Mouse (Mus musculus) forebrain, embryonic 14.5 days (tissue): ENCODE data around the gene Smap1. TPM values are rescaled to one million over a fixed set of nuclear protein-coding genes. Genes with fewer than 3 reads are reported as not detected.

Source experiments
- ATAC-seq: fragments of 200-750 bp; cut with Nextera tagmentation; 2 replicates; pipeline ENCODE4 v1.8.0; 2017; ENCODE audit warnings: mild to moderate bottlenecking, moderate library complexity
- DNase-seq: peaks from one replicate; pipeline ENCODE4 v3.0.0-alpha.2; 2015; ENCODE audit warnings: low spot score
- H3K27ac ChIP-seq: fragments of 300-500 bp; sonication (generic); 2 replicates; pipeline ENCODE4 v1.5.1; 2014; ENCODE audit warnings: low read depth, mild to moderate bottlenecking, control low read depth, low read length, moderate library complexity
- H3K27me3 ChIP-seq: fragments of 300-500 bp; sonication (generic); replicated peaks from 2 replicates; pipeline ENCODE4 v1.6.1; 2014; ENCODE audit warnings: low read length, control low read depth, mixed read lengths; ENCODE audit not compliant: control insufficient read depth, insufficient read depth
- H3K36me3 ChIP-seq: fragments of 300-500 bp; sonication (generic); 2 replicates; pipeline ENCODE4 v1.6.1; 2014; ENCODE audit warnings: low read length, control low read depth; ENCODE audit not compliant: control insufficient read depth, insufficient read depth
- H3K4me1 ChIP-seq: fragments of 300-500 bp; sonication (generic); 2 replicates; pipeline ENCODE4 v1.6.1; 2014; ENCODE audit warnings: antibody characterized with exemption, low read length, control low read depth; ENCODE audit not compliant: control insufficient read depth, insufficient read depth
- H3K4me2 ChIP-seq: fragments of 300-500 bp; sonication (generic); 2 replicates; pipeline ENCODE4 v1.6.1; 2014; ENCODE audit warnings: mild to moderate bottlenecking, control low read depth, low read length
- H3K4me3 ChIP-seq: fragments of 300-500 bp; sonication (generic); 2 replicates; pipeline ENCODE4 v1.5.1; 2014; ENCODE audit warnings: low read depth, low read length, control low read depth
- H3K9ac ChIP-seq: fragments of 300-500 bp; sonication (generic); 2 replicates; pipeline ENCODE4 v1.6.1; 2014; ENCODE audit warnings: mild to moderate bottlenecking, low read length, control low read depth, moderate library complexity
- H3K9me3 ChIP-seq: fragments of 300-500 bp; sonication (generic); replicated peaks from 2 replicates; pipeline ENCODE4 v1.6.1; 2016; ENCODE audit warnings: low read length, control low read depth, mixed read lengths; ENCODE audit not compliant: control insufficient read depth
- WGBS: fragments of 180-500 bp; shearing (Covaris S2); extraction: QIAGEN DNeasy Blood & Tissue Kit; methylation state at CpG from one replicate; pipeline ENCODE4 v1.1.7; 2014; 5-methylcytosine and 5-hydroxymethylcytosine counted together
- polyA plus RNA-seq: library from polyadenylated mRNA; unstranded; fragments of >200 nt; fragmentation: Nextera tagmentation; extraction: Ambion mirVana; gene quantifications from 2 replicates; pipeline ENCODE4 v1.2.1, GENCODE M21; 2014

Smap1 gene
- polyA plus RNA-seq, 1 experiment from 2014 or later = 46.1 TPM

GRCm38 (mm10) chr1:23865566-23865965 is 56.6 kb downstream of the Smap1 start:
- H3K9me3 ChIP-seq = no peaks in the 10 kb centered on the region
- no peak overlapping the region for H3K9ac ChIP-seq
- no peak overlapping the region for H3K4me2 ChIP-seq
- ATAC-seq = no peak
- H3K27me3 ChIP-seq = no peaks in the 10 kb centered on the region
- H3K4me1 ChIP-seq = no peaks in the 10 kb centered on the region
- H3K27ac ChIP-seq = no peak overlapping the region
- no peak overlapping the region for H3K4me3 ChIP-seq
- 95% methylated on average over 7 of the region's 7 CpGs for WGBS
- H3K36me3 ChIP-seq = no peaks in the 10 kb centered on the region
- DNase-seq = no peak

DNA sequence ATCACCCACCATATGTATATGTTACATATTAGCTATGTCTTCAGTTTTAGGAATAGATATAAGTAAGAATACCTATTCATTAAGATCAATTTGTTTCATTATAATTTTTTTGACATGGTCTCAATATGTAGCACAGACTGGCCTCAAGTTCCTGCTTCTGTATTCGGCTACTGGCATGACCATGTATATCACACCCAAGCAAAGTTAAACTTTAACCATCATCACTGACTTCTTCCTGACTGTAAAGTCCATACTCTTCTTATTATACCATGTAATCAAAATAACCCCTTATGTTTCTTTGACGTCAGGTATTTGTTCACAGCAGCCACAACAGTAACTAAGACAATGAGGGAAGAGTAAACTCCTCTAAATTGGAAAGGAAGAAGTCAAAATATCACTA is 61.2 kb downstream of the Smap1 start:
- 94% methylated on average over 2 of the region's 2 CpGs for whole genome bisulfite sequencing

DNA sequence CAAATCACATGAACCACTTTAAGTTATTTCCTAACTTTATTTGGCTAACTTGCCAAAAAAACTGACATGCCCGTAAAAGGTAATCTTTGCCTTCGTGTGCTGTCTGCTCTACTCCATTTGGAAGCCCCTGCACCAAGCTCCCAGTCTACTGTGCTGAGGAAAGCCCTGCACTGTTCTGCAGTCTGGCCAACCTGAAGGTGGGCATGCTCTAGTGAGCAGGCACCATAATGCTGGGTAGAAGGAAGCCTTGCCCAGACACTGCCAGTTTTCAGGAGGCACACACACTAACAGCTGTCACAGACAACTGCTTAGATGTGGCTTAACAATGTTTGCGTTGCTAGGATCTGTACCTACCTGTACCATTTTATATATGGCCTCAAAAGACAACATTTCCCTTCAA is 66.5 kb downstream of the Smap1 start:
- Histone ChIP-seq H3K27ac (no peak overlapping the region), H3K9ac (no peak overlapping the region), H3K4me2 (no peak overlapping the region), H3K4me3 (no peak overlapping the region), H3K4me1 (no peaks in the 10 kb centered on the region), H3K27me3 (no peaks in the 10 kb centered on the region), H3K36me3 (peaks cover 33% of the 10 kb centered on the region), H3K9me3 (no peaks in the 10 kb centered on the region)
- 90% methylated on average over 3 of the region's 3 CpGs for WGBS
- ATAC-seq = no peak
- DNase-seq = no peak

More for the DNA sequence above, 61.2 kb downstream of the Smap1 start:
- DNase-seq (no peak), ATAC-seq (no peak)
- Histone ChIP-seq H3K9me3 (no peaks in the 10 kb centered on the region), H3K4me1 (no peaks in the 10 kb centered on the region), H3K27ac (no peak overlapping the region), H3K4me2 (no peak overlapping the region), H3K36me3 (peaks cover 22% of the 10 kb centered on the region), H3K4me3 (no peak overlapping the region), H3K9ac (no peak overlapping the region), H3K27me3 (no peaks in the 10 kb centered on the region)

DNA sequence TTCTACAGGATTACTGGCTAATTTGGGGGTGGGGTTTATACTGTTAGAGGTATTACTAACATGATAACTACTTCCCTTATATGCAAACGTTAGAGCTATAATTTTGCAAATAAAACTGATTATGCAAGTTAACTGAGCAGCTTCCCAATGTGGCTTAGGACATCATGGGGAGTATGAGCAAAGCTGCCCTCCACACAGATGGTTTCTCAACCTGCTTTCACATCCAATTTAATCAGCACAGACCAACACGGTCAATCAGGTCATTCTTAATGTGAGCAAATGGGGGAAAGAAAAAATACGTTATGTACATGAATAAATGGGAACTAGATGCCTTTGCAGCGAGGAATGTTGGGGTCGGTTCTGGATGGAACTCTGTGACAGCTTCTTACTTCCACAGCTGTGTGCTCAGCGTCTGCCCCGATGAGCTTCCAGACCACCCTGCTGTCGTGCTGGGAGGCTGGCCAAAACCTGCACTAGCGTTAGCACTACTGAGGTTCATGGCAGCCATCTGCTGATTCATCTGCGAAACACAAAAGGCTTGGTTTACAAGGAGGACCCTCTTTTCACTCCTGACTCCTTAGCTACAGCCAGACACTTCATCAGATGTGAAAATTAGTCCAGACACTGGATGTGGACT is 76.0 kb downstream of the Smap1 start:
- WGBS = 48% methylated on average over 10 of the region's 10 CpGs
- ATAC-seq (peak; percentile 87), DNase-seq (peak; percentile 82)
- Histone ChIP-seq H3K36me3 (peaks cover 45% of the 10 kb centered on the region), H3K9ac (no peak overlapping the region), H3K9me3 (no peaks in the 10 kb centered on the region), H3K27me3 (no peaks in the 10 kb centered on the region), H3K27ac (peak overlapping the region; percentile 27; the same call in 1 of the 2 replicates), H3K4me2 (no peak overlapping the region), H3K4me3 (no peak overlapping the region), H3K4me1 (peaks cover 3% of the 10 kb centered on the region; the same call in 1 of the 2 replicates)

DNA sequence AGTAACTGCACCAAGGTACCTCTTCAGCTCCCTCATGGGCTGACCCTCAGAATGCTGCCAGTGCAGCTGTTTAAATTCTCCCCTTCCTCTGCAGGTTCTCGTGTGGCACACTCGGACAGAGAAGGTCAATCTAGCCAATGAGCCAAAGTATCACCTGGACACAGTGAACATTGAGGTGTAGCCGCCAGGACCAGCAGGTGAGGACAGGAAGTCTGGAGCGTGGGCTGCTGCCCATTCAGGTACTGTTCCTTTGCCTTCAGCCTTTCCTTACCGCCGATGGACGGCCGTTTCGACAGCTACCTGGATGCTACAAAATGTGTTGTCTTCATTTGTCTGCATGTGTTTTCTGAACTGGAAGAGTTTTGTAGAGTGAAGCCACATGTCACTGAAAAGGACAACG is 77.1 kb downstream of the Smap1 start:
- ATAC-seq (no peak), DNase-seq (no peak)
- Histone ChIP-seq H3K9me3 (no peaks in the 10 kb centered on the region), H3K4me3 (no peak overlapping the region), H3K27ac (no peak overlapping the region), H3K36me3 (peaks cover 42% of the 10 kb centered on the region), H3K9ac (no peak overlapping the region), H3K4me2 (no peak overlapping the region), H3K4me1 (peaks cover 3% of the 10 kb centered on the region; the same call in 1 of the 2 replicates), H3K27me3 (no peaks in the 10 kb centered on the region)
- WGBS = 90% methylated on average over 10 of the region's 10 CpGs

- Histone ChIP-seq H3K27ac (no peak overlapping the region), H3K4me3 (no peak overlapping the region), H3K4me1 (peaks cover 3% of the 10 kb centered on the region; the same call in 1 of the 2 replicates), H3K9ac (no peak overlapping the region), H3K9me3 (no peaks in the 10 kb centered on the region), H3K36me3 (peaks cover 38% of the 10 kb centered on the region), H3K27me3 (no peaks in the 10 kb centered on the region), H3K4me2 (no peak overlapping the region)
- no peak for DNase-seq
- ATAC-seq = no peak
- 90% methylated on average over 7 of the region's 7 CpGs for WGBS
These were observed 78.3 kb downstream of the Smap1 start for GRCm38 (mm10) chr1:23843790-23844189.

- Histone ChIP-seq H3K27me3 (no peaks in the 10 kb centered on the region), H3K36me3 (peaks cover 28% of the 10 kb centered on the region), H3K4me3 (no peak overlapping the region), H3K9me3 (no peaks in the 10 kb centered on the region), H3K9ac (no peak overlapping the region), H3K4me2 (no peak overlapping the region), H3K27ac (no peak overlapping the region), H3K4me1 (peaks cover 3% of the 10 kb centered on the region; the same call in 1 of the 2 replicates)
- 81% methylated on average over 3 of the region's 3 CpGs for WGBS
- no peak for DNase-seq
- no peak for ATAC-seq
These were observed 79.5 kb downstream of the Smap1 start for GRCm38 (mm10) chr1:23842629-23843028.

GRCm38 (mm10) chr1:23840924-23841323 is 81.2 kb downstream of the Smap1 start:
- no peak for ATAC-seq
- no peaks in the 10 kb centered on the region for H3K4me1 ChIP-seq
- H3K4me2 ChIP-seq = no peak overlapping the region
- H3K9me3 ChIP-seq = no peaks in the 10 kb centered on the region
- H3K36me3 ChIP-seq = peaks cover 19% of the 10 kb centered on the region
- no peaks in the 10 kb centered on the region for H3K27me3 ChIP-seq
- H3K4me3 ChIP-seq = no peak overlapping the region
- no peak overlapping the region for H3K9ac ChIP-seq
- no peak overlapping the region for H3K27ac ChIP-seq
- DNase-seq = no peak

DNA sequence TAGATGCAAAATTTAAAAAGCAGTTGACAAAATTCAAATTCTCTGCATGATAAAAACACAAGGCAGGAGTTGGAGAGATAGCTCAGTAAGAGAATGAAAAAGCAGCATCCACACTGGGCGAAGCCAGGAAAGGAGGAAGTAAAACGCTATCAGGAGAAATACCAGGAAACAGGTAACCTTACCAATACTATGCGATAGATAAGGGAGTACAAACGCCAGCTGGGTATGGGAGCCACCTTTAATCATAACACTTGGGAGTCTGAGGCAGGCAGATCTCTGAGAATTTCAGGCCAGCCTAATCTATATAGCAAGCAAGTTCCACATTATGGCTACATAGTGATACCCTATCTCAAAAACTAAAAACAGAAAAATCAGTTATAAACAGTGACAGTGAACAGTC is 85.5 kb downstream of the Smap1 start:
- H3K9ac ChIP-seq = no peak overlapping the region

More for the DNA sequence above, 85.5 kb downstream of the Smap1 start:
- ATAC-seq (no peak), DNase-seq (no peak)
- no peak overlapping the region for H3K27ac ChIP-seq
- no peak overlapping the region for H3K4me3 ChIP-seq
- no peak overlapping the region for H3K4me2 ChIP-seq
- no peaks in the 10 kb centered on the region for H3K36me3 ChIP-seq
- no peaks in the 10 kb centered on the region for H3K9me3 ChIP-seq
- WGBS = 94% methylated on average over 4 of the region's 4 CpGs
- H3K4me1 ChIP-seq = peaks cover 9% of the 10 kb centered on the region
- H3K27me3 ChIP-seq = no peaks in the 10 kb centered on the region
